Mouse (Mus musculus): ENCODE measurements around the gene Stx16.

GRCm38 (mm10) chr2:174126522-174127375 is 50.6 kb downstream of the Stx16 start:
- TF ChIP-seq CTCF (IDR thresholded peaks at IDR 0.05; ENCODE audit: insufficient read depth, low read depth, low read length), result no peak
- no peak for TF ChIP-seq POLR2A (IDR thresholded peaks at IDR 0.05; ENCODE audit: insufficient read depth, low read depth, low read length)

Data from olfactory bulb, adult 2 months (tissue).